In the genomic region with DNA sequence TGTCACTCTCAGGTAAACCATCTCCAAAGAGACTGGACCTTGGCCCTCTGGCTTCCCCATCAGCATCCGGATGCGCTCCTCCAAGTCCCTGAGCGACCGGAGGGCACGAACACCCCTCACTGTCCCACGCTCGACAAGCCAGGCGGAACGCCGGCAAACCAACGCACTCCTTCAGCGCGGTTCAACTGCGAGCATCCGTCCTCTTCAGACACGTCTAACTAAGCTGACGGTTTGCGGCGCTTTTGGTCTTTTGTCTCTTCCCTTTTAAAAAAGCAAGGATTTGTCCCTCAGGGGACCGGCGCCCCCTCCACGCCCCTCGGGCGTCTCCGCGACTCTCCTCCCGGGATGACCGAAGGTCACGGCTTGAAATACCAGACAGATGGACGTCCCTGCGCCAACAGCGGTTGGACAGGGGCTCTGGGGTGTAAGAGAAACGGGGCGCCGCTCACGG, we compare ENCODE assay signal across 8 mouse cellular contexts. TPM values are rescaled to one million over a fixed set of nuclear protein-coding genes. Genes with fewer than 3 reads are reported as not detected.
DNase-seq lines count a peak whose midpoint lies in the region; ATAC-seq and TF ChIP-seq lines count a peak whose summit lies in the region.

No protein-coding gene starts in this region.

- peaks cover 72% of the 10 kb centered on the region for H3K27me3 ChIP-seq in E14TG2a.4 (ENCODE audit: insufficient read depth, low read length)
- H3K27me3 ChIP-seq in forebrain, postnatal 0 days (ENCODE audit: insufficient read depth, low read length) = peaks cover 62% of the 10 kb centered on the region
- peaks cover 85% of the 10 kb centered on the region for H3K27me3 ChIP-seq in liver, embryonic 15.5 days

- peak overlapping the region; percentile 75 for H3K4me3 ChIP-seq in E14TG2a.4 (replicated peaks; ENCODE audit: low read length)
- peak overlapping the region; percentile 45 for H3K4me3 ChIP-seq in forebrain, postnatal 0 days (ENCODE audit: low read depth, low read length)
- H3K4me3 ChIP-seq in liver, embryonic 15.5 days (replicated peaks) = peak overlapping the region; percentile 33

- no peaks in the 10 kb centered on the region for H3K36me3 ChIP-seq in E14TG2a.4 (ENCODE audit: insufficient read depth, low read length)
- H3K36me3 ChIP-seq in forebrain, postnatal 0 days (ENCODE audit: insufficient read depth) = no peaks in the 10 kb centered on the region
- no peaks in the 10 kb centered on the region for H3K36me3 ChIP-seq in liver, embryonic 15.5 days (replicated peaks)

- H3K4me1 ChIP-seq in E14TG2a.4 (replicated peaks; ENCODE audit: low read depth, low read length) = peaks cover 21% of the 10 kb centered on the region
- H3K4me1 ChIP-seq in forebrain, postnatal 0 days (ENCODE audit: insufficient read depth) = 0 out of 2 replicates have a peak, but pooled peaks cover 2% of the 10 kb centered on the region
- H3K4me1 ChIP-seq in liver, embryonic 15.5 days (replicated peaks) = no peaks in the 10 kb centered on the region; the same call in 1 of the 2 replicates

- no peak overlapping the region for H3K27ac ChIP-seq in forebrain, postnatal 0 days (ENCODE audit: low read depth, low read length)
- H3K27ac ChIP-seq in liver, embryonic 15.5 days (replicated peaks) = no peak overlapping the region

- no peak overlapping the region for H3K9ac ChIP-seq in forebrain, postnatal 0 days
- H3K9ac ChIP-seq in liver, embryonic 15.5 days = no peak overlapping the region

- peak; percentile 6 for DNase-seq in adrenal gland, postnatal 14 days
- DNase-seq in adrenal gland, adult 2 months = no peak
- DNase-seq in forebrain, postnatal 0 days = no peak
- DNase-seq in testis, postnatal 14 days (ENCODE audit: low spot score) = peak; percentile 56
- DNase-seq in adrenal gland, postnatal 4 days (ENCODE audit: low spot score in 2 of 2) = no peak
- no peak for DNase-seq in cerebellum, postnatal 4 days (ENCODE audit: low spot score in 2 of 2)

- H3K4me2 ChIP-seq in forebrain, postnatal 0 days (ENCODE audit: low read depth) = peak overlapping the region; percentile 70
- H3K4me2 ChIP-seq in liver, embryonic 15.5 days = peak overlapping the region; percentile 51

- no peak for ATAC-seq in forebrain, postnatal 0 days
- ATAC-seq in liver, embryonic 15.5 days (ENCODE audit: insufficient read depth) = no peak

- no peaks in the 10 kb centered on the region for H3K9me3 ChIP-seq in E14TG2a.4 (ENCODE audit: low read length)
- H3K9me3 ChIP-seq in forebrain, postnatal 0 days (ENCODE audit: low read length) = no peaks in the 10 kb centered on the region
- no peaks in the 10 kb centered on the region for H3K9me3 ChIP-seq in liver, embryonic 15.5 days (replicated peaks)

- 1% methylated on average over 36 of the region's 36 CpGs for WGBS in forebrain, postnatal 0 days
- WGBS in liver, embryonic 15.5 days (ENCODE audit: insufficient replicate concordance) = 1% methylated on average over 36 of the region's 36 CpGs

- no peak for TF ChIP-seq CTCF in E14TG2a.4 (conservative IDR thresholded peaks at IDR 0.05; ENCODE audit: low read length)
- no peak for TF ChIP-seq CTCF in forebrain, postnatal 0 days (IDR thresholded peaks at IDR 0.05; ENCODE audit: low read depth)

RNA-seq across cellular contexts. Expression of a gene that starts 0.5 kb away (rescaled TPM):
- total RNA-seq in adrenal gland, postnatal 14 days (2021) = 0.93 and 0.98 TPM in 2 replicates
- 1 to 10 TPM in 1 of 2 experiments, under 1 TPM in 1; 0.84 to 1.2 TPM for total RNA-seq in adrenal gland, adult 2 months (2021)
- polyA plus RNA-seq in adrenal gland, adult 2 months (2012; rRNA removed) = 0.03 and 0.10 TPM in 2 replicates
- total RNA-seq in forebrain, postnatal 0 days (2014; rRNA removed) = not detected in 2 replicates
- not detected in 2 replicates for polyA plus RNA-seq in forebrain, postnatal 0 days (2015; fragmentation: Nextera tagmentation; extraction: Ambion mirVana)
- 0.24 and 0.36 TPM in 2 replicates for polyA plus RNA-seq in liver, embryonic 15.5 days (2015; fragmentation: Nextera tagmentation; extraction: Ambion mirVana)
- 1 to 10 TPM; 1.7 to 2.3 TPM for total RNA-seq in adrenal gland, postnatal 4 days (2021)

RNA-seq across cellular contexts. Expression of a gene that starts 57.4 kb away (rescaled TPM):
- 13.6 and 15.8 TPM in 2 replicates for total RNA-seq in adrenal gland, postnatal 14 days (2021)
- 10 to 100 TPM in 1 of 2 experiments, 1 to 10 TPM in 1; 7.1 to 11.9 TPM for total RNA-seq in adrenal gland, adult 2 months (2021)
- 4.7 and 5.0 TPM in 2 replicates for polyA plus RNA-seq in adrenal gland, adult 2 months (2012; rRNA removed)
- 158 and 191 TPM in 2 replicates for total RNA-seq in forebrain, postnatal 0 days (2014; rRNA removed)
- 50.2 and 62.5 TPM in 2 replicates for polyA plus RNA-seq in forebrain, postnatal 0 days (2015; fragmentation: Nextera tagmentation; extraction: Ambion mirVana)
- polyA plus RNA-seq in liver, embryonic 15.5 days (2015; fragmentation: Nextera tagmentation; extraction: Ambion mirVana) = 0.41 and 0.51 TPM in 2 replicates
- 10 to 100 TPM; 24.4 to 26.9 TPM for total RNA-seq in adrenal gland, postnatal 4 days (2021)

Comparison
In these comparisons a context has a peak if more than half of its experiments do, and no peak if none do; other contexts are left out.
1. DNase-seq: peak in adrenal gland, postnatal 14 days (single experiment) and testis, postnatal 14 days (single experiment); none in adrenal gland, adult 2 months (single experiment), forebrain, postnatal 0 days (single experiment), adrenal gland, postnatal 4 days (0 of 2) and cerebellum, postnatal 4 days (0 of 2).
2. Peak in every context shown above with its lines, with median percentiles within 50 percentile points of each other: H3K4me3 ChIP-seq.